Mouse (Mus musculus): ENCODE data around the gene S100z.

Gene S100z

GRCm38 (mm10) chr13:95444824-95445223 is 33.7 kb downstream of the S100z start, which contains the start of gene Crhbp:
TSS of gene Crhbp (minus strand) at chr13:95444924.
- no peak for DNase-seq (ENCODE audit: low read depth)

DNA sequence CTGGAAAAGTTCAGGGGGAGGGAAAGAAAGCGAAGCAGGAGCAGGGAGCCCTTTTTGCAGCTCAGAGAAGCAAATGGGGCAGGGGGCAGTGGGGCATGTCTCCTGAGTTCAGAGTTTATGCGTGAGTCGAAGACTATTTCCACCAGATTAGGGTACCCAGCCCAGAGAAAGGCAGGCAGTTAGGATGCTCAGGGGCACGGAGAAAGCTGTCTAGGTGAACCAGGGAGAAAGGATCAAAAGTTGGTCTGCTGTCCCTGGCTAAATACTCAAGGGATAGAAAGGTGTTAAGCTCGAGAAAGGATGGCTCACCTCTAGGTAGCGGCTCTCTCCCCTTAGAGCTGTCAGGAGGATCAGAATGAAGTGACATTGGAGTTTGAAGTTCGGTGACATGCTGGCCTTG is 34.2 kb downstream of the S100z start:
- DNase-seq (ENCODE audit: low read depth), result no peak

GRCm38 (mm10) chr13:95443376-95444233 is 34.9 kb downstream of the S100z start:
- DNase-seq (ENCODE audit: low read depth), result no peak

DNA sequence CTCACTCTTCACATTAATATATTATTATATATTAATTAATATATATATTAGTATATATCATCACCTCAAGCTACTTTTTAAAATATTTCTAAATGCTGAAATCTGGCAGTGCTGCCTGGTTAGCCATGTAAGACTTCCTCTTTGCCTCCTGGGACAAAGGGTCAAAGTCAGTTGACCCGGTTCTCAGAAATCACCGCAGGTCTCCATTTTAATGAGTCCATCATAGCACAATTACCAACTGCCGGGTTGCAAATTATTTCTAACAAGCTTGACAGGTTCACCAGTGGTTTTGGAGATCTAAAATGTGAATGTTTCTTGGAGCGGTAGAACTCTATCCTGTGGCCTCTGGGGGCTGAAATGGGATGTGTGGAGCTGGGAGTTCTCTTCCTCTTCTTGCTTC is 35.6 kb downstream of the S100z start:
- no peak for DNase-seq (ENCODE audit: low read depth)

GRCm38 (mm10) chr13:95439569-95439968 is 39.0 kb downstream of the S100z start:
- no peak for DNase-seq (ENCODE audit: low read depth)

DNA sequence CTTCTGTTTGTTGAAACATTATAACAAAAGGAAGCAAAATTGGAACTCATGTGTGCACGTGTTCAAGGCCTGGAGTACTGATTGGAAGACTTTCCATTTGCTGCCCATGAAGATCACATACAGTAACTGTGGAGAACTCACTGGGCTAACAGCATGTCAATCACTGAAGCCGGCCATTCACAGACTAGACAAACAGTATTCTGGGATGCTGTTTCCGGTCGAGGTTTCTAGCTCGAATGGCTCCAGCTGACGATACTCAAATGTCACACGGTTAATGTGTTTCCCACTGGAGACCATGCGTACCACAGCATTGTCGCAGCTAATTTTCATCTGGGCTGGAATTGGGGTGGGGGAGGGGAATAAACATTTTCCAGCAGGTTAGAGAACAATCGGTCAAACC is 46.8 kb downstream of the S100z start:
- DNase-seq (ENCODE audit: low read depth), result no peak

- no peak for DNase-seq (ENCODE audit: low read depth)
These were observed 51.0 kb downstream of the S100z start for GRCm38 (mm10) chr13:95427499-95427898.

All from c-Kit-positive CD71-positive TER-119-negative erythroid progenitor cells, embryonic 14.5 days (primary cell).